Mouse (Mus musculus): ENCODE measurements around the gene Ybx2.

Gene Ybx2

DNA sequence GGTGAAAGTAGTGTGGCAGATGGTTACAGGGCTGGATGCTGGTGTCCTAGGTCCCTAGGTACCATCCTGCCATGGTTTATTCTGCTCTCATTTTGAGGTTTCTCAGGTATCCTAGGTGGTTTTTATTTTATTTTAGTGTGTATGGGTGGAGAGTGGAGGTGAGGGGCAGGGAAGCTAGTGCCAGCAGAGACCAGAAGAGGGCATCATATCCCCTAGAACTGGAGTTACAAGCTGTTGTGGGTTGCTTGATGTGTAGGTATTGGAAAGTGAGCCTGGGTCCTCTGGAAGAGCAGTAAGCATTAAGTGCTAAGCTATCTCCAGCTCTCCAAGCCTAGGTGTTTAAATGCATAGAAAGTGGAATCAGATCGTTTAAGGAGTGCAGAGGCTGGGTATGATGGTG, 16.7 kb downstream of the Ybx2 start:
- CTCF ChIA-PET, result interaction anchor here (0.6 to 10.3 kb wide), 12 partner anchors 13 to 250 kb away, joined by 3 to 378 read pairs (median 4); partner anchors contain the start of gene Ybx2 (in 2 of the 4)

DNA sequence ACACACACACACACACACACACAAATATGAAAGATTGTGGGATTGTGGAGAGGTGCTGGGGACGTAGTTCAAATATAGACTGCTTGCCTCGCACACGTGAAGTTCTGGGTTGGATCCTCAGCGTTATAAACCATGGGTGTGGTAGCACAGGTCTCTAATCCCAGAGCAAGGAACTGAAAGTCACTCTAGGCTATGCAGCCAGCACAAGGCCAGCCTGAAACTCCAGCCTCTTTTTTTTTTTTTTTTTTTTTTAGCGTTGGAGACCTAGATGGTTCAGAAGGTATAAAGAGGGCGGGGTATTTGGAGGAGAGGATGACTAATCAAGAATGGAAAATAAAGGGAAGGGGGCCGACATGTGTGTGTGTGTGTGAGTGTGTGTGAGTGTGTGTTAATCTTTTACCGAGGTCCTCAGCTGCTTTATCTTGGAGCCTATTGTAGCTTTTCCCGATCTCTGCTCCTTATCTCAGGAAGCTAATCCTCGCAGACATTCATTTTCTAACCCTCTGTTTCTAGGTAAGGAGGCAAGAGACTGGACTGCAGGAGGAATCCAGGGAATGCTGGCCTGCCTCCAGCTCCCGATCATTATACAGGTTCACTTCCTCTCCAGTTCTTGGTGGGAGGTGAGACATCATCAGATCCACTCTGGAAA, 17.8 kb downstream of the Ybx2 start:
- CTCF ChIA-PET, result interaction anchor here (0.6 to 10.3 kb wide), 6 partner anchors 11 to 249 kb away, joined by 3 to 378 read pairs (median 7); partner anchors contain the start of genes Ybx2 (in 2 of the 4) and Cldn7 (in 1 of the 4)

More for the DNA sequence above, 16.7 kb downstream of the Ybx2 start:
- POLR2A ChIA-PET, result interaction anchor here in 3 of 4 experiments (0.9 to 9.5 kb wide), 6 partner anchors 16 to 153 kb away, joined by 3 to 245 read pairs (median 3); partner anchors contain the start of genes Ybx2 (in 2 of the 3) and Ctdnep1 (in 1 of the 3)

DNA sequence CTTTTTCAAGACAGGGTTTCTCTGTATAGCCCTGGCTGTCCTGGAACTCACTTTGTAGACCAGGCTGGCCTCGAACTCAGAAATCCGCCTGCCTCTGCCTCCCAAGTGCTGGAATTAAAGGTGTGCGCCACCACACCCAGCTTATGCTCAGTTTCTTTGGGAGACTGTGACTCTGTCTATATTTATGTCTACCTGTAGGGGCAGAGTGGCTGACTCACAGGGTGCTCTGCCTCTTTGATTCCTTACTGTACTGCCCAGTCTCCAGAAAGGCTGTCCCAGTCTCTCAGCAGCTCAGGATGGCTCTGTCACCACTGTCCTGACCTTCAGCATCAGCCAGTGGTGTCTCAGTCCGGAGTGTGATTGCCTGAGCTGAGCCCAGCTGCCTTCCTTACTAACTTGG, 20.0 kb downstream of the Ybx2 start:
- ChIA-PET CTCF (interaction anchor here (0.6 to 1.1 kb wide), 6 partner anchors 10 to 267 kb away, joined by 3 to 6 read pairs (median 4); no protein-coding TSS in a partner anchor), POLR2A (interaction anchor here in 3 of 4 experiments (0.6 to 1.6 kb wide), 10 partner anchors 9 to 39 kb away, joined by 3 to 8 read pairs (median 3); partner anchors contain the start of gene Cldn7 (in 2 of the 3))

More for the DNA sequence above, 17.8 kb downstream of the Ybx2 start:
- POLR2A ChIA-PET, result interaction anchor here in 3 of 4 experiments (0.8 to 1.8 kb wide), 8 partner anchors 13 to 154 kb away, joined by 3 to 5 read pairs (median 3); partner anchors contain the start of genes Ctdnep1 (in 1 of the 3), Gps2 (in 1 of the 3) and Ybx2 (in 1 of the 3)

DNA sequence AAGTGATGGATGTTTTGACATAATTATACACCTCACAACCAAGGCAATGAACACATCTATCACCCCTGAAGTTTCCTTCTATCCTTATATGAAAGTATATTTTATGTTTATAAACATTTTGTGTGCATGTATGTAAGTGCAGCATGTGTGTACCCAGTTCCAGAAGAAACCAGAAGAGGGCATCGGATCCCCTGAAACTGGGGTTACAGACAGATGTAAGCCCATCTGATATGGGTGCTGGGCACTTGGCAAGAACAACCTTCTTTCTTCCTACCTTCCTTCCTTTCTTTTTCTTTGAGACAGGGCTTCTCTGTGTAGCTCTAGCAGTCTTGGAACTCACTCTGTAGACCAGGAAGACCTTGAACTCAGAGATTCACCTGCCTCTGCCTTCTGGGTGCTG, 20.6 kb downstream of the Ybx2 start:
- CTCF ChIA-PET, result interaction anchor here in 2 of 4 experiments (1.1 kb wide), 2 partner anchors 11 to 49 kb away, joined by 3 to 4 read pairs; no protein-coding TSS in a partner anchor
- POLR2A ChIA-PET, result interaction anchor here in 3 of 4 experiments (0.7 to 1.4 kb wide), 6 partner anchors 9 to 40 kb away, joined by 3 to 8 read pairs (median 3); partner anchors contain the start of gene Cldn7 (in 1 of the 3)

DNA sequence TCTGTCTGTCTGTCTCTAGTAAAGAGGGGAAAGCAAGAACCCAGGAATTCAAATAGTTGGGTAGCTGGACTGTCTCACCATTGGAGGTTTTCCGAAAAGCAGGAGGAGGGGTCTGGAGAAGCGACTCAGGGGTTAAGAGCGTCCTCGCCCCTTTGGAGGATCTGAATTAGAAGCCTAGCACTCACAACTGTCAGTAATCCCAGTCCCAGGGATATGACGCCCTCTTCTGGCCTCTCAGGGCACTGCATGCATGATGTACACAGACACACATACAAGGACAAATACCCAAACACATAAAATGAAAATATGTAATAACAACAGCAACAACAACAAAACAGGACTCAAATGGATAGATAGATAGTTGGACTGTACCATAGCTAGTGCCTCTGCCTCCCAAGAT, 25.0 kb downstream of the Ybx2 start:
- CTCF ChIA-PET, result interaction anchor here (0.5 to 3.2 kb wide), 10 partner anchors 12 to 896 kb away, joined by 3 to 22 read pairs (median 5); partner anchors contain the start of gene Slc2a4 (in 2 of the 4)
- POLR2A ChIA-PET, result interaction anchor here in 3 of 4 experiments (0.7 to 4.0 kb wide), 7 partner anchors 10 to 239 kb away, joined by 3 to 13 read pairs (median 3); partner anchors contain the start of genes Acap1 (in 1 of the 3), Ctdnep1 (in 1 of the 3) and Slc2a4 (in 1 of the 3)

DNA sequence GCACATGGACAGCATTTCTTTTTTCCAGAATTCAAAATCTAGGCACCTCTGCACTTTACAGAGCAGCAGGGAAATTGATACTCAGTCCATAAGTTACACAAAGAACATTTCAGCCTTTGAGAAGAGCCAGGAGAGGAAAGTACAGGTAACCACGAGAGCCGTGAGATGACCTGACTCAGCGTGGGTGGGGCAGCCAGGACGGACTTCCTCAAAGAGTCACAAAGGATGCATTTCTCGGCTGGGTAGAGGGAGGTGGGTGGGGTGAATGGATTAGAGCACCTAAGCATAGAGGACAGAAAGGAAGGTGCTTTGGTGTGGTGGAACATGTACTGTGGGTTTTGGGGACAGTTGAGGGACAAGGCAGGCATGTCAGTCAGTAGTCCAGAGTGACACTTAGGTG, 26.2 kb downstream of the Ybx2 start:
- POLR2A ChIA-PET, result interaction anchor here in 2 of 4 experiments (0.7 to 4.0 kb wide), 4 partner anchors 14 to 238 kb away, joined by 3 to 13 read pairs (median 4); partner anchors contain the start of gene Slc2a4 (in 1 of the 2)
- CTCF ChIA-PET, result interaction anchor here in 2 of 4 experiments (0.7 to 2.1 kb wide), 2 partner anchors 25 to 28 kb away, joined by 3 to 7 read pairs; no protein-coding TSS in a partner anchor

DNA sequence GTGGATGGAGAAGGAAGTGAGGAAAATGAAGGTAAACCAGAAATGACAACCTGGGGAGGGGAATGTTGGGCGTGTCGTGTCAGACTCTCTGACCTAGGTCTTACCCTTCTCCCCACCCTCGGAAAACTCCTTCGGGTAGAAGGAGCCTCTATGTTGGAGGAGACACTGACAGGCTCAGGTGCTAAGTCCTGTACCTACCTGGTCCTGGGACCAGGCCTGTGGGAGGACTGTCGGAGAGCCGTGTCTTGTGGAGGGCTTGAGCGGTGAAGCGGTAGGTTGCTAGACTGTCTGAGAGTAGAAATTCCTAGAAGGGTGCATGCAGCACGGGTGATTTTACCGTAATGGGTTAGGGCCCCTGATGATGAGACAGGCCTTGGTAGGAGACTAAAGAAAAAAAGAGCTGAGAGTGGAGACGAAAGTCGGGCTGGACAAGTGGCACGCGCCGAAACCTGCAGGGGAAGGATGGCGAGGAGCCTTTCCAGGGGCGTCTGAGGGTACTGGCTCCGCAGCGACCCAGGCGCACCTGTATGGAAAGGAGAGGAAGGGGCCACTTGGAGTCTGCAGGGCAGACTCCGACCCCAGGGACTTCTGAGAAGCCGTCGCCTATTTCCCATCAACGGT, 29.2 kb downstream of the Ybx2 start, which contains the start of gene Cldn7:
Gene Cldn7 (plus strand): TSS at position 130 of the 621 bp plus-strand sequence.
- CTCF ChIA-PET, result interaction anchor here (0.5 to 4.8 kb wide), 17 partner anchors 12 to 1214 kb away, joined by 3 to 30 read pairs (median 4); partner anchors contain the start of genes Ybx2 (in 2 of the 4) and Slc2a4 (in 1 of the 4)

DNA sequence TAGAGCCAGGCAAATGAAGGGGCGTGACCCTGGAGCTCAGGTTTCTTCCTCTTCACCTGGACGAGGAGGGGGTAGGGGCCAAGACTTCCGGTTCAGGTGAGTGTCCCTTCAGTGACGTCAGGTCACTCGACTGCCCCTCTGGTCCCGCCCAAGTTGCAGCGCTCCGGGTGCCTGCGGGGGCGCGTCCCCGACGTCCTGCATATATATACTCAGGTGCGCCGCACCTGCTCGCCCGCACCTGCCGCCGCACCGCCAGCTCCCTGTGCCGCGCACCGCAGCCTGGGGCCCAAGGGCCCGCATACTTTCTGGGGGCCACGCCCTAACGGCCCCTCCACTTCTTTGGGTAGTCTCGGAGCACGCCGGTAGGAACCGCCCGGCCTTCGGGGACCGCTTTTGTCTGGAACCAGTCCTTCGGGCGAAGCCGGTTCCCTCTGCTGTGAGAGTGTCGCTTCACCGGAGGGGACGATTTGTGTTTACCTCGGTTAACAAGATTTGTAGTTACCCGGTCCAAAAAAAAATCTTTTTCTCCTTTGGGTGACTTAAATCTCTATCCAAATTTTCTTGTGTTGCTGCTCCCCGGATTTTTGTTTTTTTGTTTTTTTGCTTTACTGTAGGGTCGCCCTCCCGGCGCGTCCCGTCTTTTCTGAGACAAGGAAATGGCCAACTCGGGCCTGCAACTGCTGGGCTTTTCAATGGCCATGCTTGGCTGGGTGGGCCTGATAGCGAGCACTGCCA, 29.8 kb downstream of the Ybx2 start:
- POLR2A ChIA-PET, result interaction anchor here (0.8 to 9.1 kb wide), 34 partner anchors 10 to 681 kb away, joined by 3 to 62 read pairs (median 5); partner anchors contain the start of genes Ctdnep1 (in 3 of the 4), Eif5a (in 2 of the 4), Elp5 (in 2 of the 4) and Slc2a4 (in 2 of the 4)
- CTCF ChIA-PET, result interaction anchor here (0.5 to 4.8 kb wide), 16 partner anchors 13 to 249 kb away, joined by 3 to 30 read pairs (median 4); partner anchors contain the start of genes Ybx2 (in 2 of the 4), Slc16a11 (in 1 of the 4) and Slc2a4 (in 1 of the 4)

More for the DNA sequence above, 29.2 kb downstream of the Ybx2 start, which contains the start of gene Cldn7:
- POLR2A ChIA-PET, result interaction anchor here (0.7 to 9.1 kb wide), 37 partner anchors 9 to 682 kb away, joined by 3 to 62 read pairs (median 4); partner anchors contain the start of genes Ctdnep1 (in 3 of the 4), Eif5a (in 2 of the 4), Elp5 (in 2 of the 4) and Slc2a4 (in 2 of the 4)

DNA sequence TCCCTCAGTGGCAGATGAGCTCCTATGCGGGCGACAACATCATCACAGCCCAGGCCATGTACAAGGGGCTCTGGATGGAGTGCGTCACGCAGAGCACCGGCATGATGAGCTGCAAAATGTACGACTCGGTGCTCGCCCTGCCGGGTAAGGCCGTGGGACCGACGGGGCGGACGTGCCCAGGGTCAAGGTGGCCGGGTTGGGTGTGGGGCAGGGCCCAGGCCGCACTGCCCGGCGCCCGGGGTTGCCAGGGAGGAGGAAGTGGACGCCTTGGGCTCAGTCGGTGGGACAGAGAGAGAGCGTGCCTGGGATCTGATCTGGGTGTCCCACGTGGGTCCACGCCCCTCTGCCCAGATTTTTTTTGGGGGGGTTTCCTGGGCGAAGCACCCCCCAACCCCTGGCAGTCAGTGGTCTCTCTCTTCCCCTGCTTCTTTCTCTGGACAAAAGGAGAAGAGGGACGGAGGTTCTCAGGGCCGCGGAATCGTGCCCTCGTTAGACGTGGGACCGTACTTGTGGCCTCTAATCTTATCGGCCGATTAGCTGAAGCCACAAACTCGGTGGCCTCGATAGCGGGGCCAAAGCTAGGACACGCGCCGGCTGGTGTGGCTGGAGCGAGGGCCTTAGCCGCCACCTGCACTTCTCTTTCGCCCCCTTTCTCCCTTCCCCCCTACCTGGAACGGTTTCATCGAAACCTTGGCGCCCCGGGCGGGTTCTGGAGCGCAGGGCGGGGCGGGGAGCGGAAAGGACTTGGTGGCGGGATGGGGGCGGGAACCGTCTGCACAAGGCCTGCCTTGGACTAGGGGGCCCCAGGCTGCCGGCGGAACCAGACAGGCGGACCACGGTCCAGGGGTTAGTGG, 30.6 kb downstream of the Ybx2 start:
- ChIA-PET POLR2A (interaction anchor here in 3 of 4 experiments (0.5 to 9.1 kb wide), 33 partner anchors 10 to 681 kb away, joined by 3 to 62 read pairs (median 5); partner anchors contain the start of genes Ctdnep1 (in 3 of the 3), Eif5a (in 2 of the 3), Elp5 (in 2 of the 3) and Gabarap (in 2 of the 3)), CTCF (interaction anchor here in 3 of 4 experiments (0.5 to 4.8 kb wide), 12 partner anchors 14 to 247 kb away, joined by 3 to 30 read pairs (median 5); partner anchors contain the start of genes Ybx2 (in 2 of the 3), Slc16a11 (in 1 of the 3) and Slc2a4 (in 1 of the 3))

DNA sequence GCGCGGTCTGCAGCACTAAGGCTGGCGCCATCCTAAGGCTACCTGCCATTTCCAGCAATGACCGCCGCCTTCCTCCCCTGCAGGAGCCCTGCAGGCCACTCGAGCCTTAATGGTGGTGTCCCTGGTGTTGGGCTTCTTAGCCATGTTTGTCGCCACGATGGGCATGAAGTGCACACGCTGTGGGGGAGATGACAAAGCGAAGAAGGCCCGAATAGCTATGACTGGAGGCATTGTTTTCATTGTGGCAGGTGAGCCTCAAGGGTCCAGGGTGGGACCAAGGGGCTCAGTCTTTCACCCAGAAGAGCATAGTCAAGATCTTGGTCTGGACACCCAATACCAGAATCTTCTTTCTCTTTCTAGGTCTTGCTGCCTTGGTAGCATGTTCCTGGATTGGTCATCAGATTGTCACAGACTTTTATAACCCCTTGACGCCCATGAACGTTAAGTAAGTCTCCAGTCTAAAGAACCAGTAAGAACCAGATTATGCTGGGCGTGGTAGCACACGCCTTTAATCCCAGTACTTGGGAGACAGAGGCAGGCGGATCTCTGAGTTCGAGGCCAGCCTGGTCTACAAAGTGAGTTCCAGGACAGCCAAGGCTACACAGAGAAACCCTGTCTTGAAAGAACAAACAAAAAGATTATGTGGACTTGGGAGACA, 31.4 kb downstream of the Ybx2 start:
- CTCF ChIA-PET, result interaction anchor here in 2 of 4 experiments (1.2 to 4.8 kb wide), 7 partner anchors 16 to 246 kb away, joined by 3 to 30 read pairs (median 13); partner anchors contain the start of genes Ybx2 (in 2 of the 2), Slc16a11 (in 1 of the 2) and Slc2a4 (in 1 of the 2)
- POLR2A ChIA-PET, result interaction anchor here in 3 of 4 experiments (0.5 to 9.1 kb wide), 19 partner anchors 9 to 80 kb away, joined by 3 to 62 read pairs (median 5); partner anchors contain the start of genes Ctdnep1 (in 3 of the 3), Elp5 (in 2 of the 3), Slc2a4 (in 2 of the 3) and 2810408A11Rik (in 1 of the 3)

DNA sequence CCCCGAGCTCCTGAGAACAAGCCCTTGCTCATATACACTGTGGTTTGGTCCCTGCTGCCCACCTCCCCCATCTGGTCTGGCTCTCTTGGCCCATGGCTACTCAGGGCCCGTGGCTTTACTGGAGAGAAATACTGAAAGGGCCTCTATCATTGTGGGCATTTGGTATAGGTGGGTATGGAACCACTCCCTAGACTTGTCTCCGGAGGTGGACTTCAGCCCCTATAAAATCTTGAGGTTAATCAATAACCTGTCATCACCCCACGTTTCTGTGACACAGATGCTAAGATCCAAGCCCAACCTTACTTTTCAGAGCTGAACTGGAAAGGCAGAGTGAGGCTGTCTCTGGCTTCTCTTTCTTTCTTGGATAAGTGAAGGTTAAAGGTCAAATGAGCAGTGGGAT, 33.2 kb downstream of the Ybx2 start:
- POLR2A ChIA-PET, result interaction anchor here (0.7 to 9.1 kb wide), 11 partner anchors 12 to 212 kb away, joined by 3 to 62 read pairs (median 5); partner anchors contain the start of genes Ctdnep1 (in 2 of the 4), Elp5 (in 2 of the 4), Gabarap (in 1 of the 4) and Slc2a4 (in 1 of the 4)
- CTCF ChIA-PET, result interaction anchor here in 1 of 4 experiments (0.7 kb wide), 1 partner anchor 540 kb away, joined by 9 read pairs; no protein-coding TSS in a partner anchor

DNA sequence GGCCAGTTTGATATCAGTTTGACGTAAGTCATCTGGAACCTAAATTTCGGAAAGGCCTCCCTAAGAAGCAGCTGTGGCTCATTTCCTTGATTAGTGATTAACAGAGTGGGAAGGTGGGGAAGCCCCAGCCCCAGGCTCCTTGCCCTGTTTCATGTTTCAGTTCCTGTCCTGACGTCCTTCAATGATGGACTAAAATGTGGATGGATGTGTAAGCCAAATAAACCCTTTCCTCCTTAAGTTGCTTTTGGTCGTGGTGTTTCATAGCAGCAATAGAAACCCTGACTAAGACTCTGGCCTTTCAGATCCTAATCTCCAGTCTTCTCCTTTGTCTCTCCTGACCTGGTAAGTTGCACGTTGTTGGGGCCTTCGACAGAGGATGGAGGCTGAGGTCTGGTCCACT, 34.6 kb downstream of the Ybx2 start:
- ChIA-PET POLR2A (interaction anchor here (0.6 to 9.1 kb wide), 9 partner anchors 10 to 50 kb away, joined by 3 to 62 read pairs (median 4); partner anchors contain the start of genes Ctdnep1 (in 2 of the 4), Acadvl (in 1 of the 4), Elp5 (in 1 of the 4) and Slc2a4 (in 1 of the 4)), CTCF (no interaction called here)

DNA sequence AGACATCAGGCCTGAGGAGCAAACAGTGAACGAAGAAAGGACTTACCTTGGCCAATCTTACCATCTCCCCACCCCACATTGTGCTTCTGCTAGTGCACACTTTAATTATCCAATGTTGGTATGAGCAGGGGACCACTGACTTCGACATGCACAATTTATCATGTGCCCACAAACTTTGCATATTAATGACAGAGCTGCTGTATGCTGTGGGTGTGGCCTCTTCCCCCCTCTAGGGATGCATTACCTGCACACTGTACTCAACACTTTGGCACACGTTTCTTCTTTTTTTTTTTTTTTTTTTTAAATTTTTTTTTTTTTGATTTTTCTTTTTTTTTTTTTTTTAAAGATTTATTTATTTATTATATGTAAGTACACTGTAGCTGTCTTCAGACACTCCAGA, 35.2 kb downstream of the Ybx2 start:
- POLR2A ChIA-PET, result interaction anchor here (0.6 to 9.1 kb wide), 11 partner anchors 9 to 361 kb away, joined by 3 to 62 read pairs (median 4); partner anchors contain the start of genes Ctdnep1 (in 2 of the 4), Elp5 (in 1 of the 4) and Slc2a4 (in 1 of the 4)
- CTCF ChIA-PET, result interaction anchor here in 1 of 4 experiments (0.6 kb wide), 1 partner anchor 230 kb away, joined by 4 read pairs; no protein-coding TSS in a partner anchor

DNA sequence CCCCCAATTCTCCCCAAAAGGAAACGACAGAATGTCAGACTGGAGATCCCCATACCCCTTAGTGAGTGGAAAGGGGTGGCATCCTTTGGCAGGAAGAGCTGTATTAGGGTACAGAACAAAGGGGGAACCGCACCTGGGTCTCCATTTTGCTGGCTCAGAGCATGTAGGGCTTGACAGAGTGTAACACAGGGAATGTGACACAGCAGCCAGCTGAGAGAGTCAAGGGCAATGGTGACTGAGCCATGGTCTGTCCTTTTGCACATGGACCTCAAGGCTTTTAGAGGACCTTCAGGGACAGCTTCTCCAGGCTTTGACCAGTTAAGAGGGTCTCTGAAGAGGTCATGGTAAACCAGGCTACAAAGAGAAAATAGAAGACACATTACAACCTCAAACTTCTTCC, 39.3 kb downstream of the Ybx2 start:
- CTCF ChIA-PET, result interaction anchor here in 1 of 4 experiments (0.7 kb wide), 1 partner anchor 215 kb away, joined by 3 read pairs; no protein-coding TSS in a partner anchor
- POLR2A ChIA-PET, result interaction anchor here in 2 of 4 experiments (1.0 to 2.0 kb wide), 4 partner anchors 11 to 41 kb away, joined by 4 to 5 read pairs (median 4); partner anchors contain the start of gene Gabarap (in 2 of the 2)

Measured in embryonic stem cell, embryonic (primary cell).